Mouse (Mus musculus) lung, embryonic 15.5 days (tissue): Measurements from ENCODE around the gene G0s2. TPM values are rescaled to one million over a fixed set of nuclear protein-coding genes. Genes with fewer than 3 reads are reported as not detected.
"Not testable (repeated sequence)": the region's sequence is repeated elsewhere in the genome, so short reads cannot be mapped to it uniquely, and the experiment has no call there.

ENCODE experiments used
- ATAC-seq: fragments of 200-750 bp; cut with Nextera tagmentation; 2 replicates; pipeline ENCODE4 v1.8.0; 2017; ENCODE audit warnings: moderate number of reproducible peaks, borderline replicate concordance; ENCODE audit not compliant: low FRiP score, low TSS enrichment; ENCODE audit errors: extremely low read depth
- H3K27ac ChIP-seq: fragments of 300-500 bp; sonication (generic); 2 replicates; pipeline ENCODE4 v1.5.1; 2015; ENCODE audit warnings: moderate library complexity, mild to moderate bottlenecking, inconsistent platforms
- H3K27me3 ChIP-seq: fragments of 300-500 bp; sonication (generic); 2 replicates; pipeline ENCODE4 v1.6.1; 2015; ENCODE audit warnings: inconsistent platforms
- H3K36me3 ChIP-seq: fragments of 300-500 bp; sonication (generic); 2 replicates; pipeline ENCODE4 v1.6.1; 2015; ENCODE audit warnings: inconsistent platforms
- H3K4me1 ChIP-seq: fragments of 300-500 bp; sonication (generic); 2 replicates; pipeline ENCODE4 v1.6.1; 2015; ENCODE audit warnings: inconsistent platforms
- H3K4me2 ChIP-seq: fragments of 300-500 bp; sonication (generic); 2 replicates; pipeline ENCODE4 v1.6.1; 2015; ENCODE audit warnings: inconsistent platforms, mild to moderate bottlenecking, moderate library complexity
- H3K4me3 ChIP-seq: fragments of 300-500 bp; sonication (generic); 2 replicates; pipeline ENCODE4 v1.5.1; 2015; ENCODE audit warnings: mild to moderate bottlenecking, inconsistent platforms
- H3K9ac ChIP-seq: fragments of 300-500 bp; sonication (generic); 2 replicates; pipeline ENCODE4 v1.6.1; 2015; ENCODE audit warnings: inconsistent platforms
- H3K9me3 ChIP-seq: fragments of 300-500 bp; sonication (generic); 2 replicates; pipeline ENCODE4 v1.6.1; 2016; ENCODE audit warnings: inconsistent platforms
- WGBS: fragments of 180-500 bp; shearing (Covaris S2); methylation state at CpG from one replicate; pipeline ENCODE4 v1.1.7; 2015; 5-methylcytosine and 5-hydroxymethylcytosine counted together
- polyA plus RNA-seq: library from polyadenylated mRNA; unstranded; fragments of >200 nt; fragmentation: Nextera tagmentation; extraction: Ambion mirVana; gene quantifications from 2 replicates; pipeline ENCODE4 v1.2.1, GENCODE M21; 2015

The G0s2 gene
- polyA plus RNA-seq, 1 experiment from 2014 or later: 169 TPM

- H3K27ac ChIP-seq, H3K36me3 ChIP-seq, ATAC-seq: not testable (repeated sequence)
These were observed 12.8 kb upstream of the G0s2 start for GRCm38 (mm10) chr1:193285766-193286325.

GRCm38 (mm10) chr1:193284228-193284779 is 11.3 kb upstream of the G0s2 start:
- WGBS: 64% methylated on average over 7 of the region's 7 CpGs
- no peak for ATAC-seq
- no peak overlapping the region for H3K9ac ChIP-seq
- no peak overlapping the region for H3K4me2 ChIP-seq
- no peak overlapping the region for H3K27ac ChIP-seq
- no peaks in the 10 kb centered on the region for H3K9me3 ChIP-seq
- H3K4me1 ChIP-seq: no peaks in the 10 kb centered on the region
- no peaks in the 10 kb centered on the region for H3K36me3 ChIP-seq
- no peaks in the 10 kb centered on the region for H3K27me3 ChIP-seq
- H3K4me3 ChIP-seq: no peak overlapping the region

More at GRCm38 (mm10) chr1:193285766-193286325, 12.8 kb upstream of the G0s2 start:
- H3K4me2 ChIP-seq, H3K4me3 ChIP-seq, H3K27me3 ChIP-seq, H3K9me3 ChIP-seq, H3K4me1 ChIP-seq, H3K9ac ChIP-seq: not testable (repeated sequence)
- WGBS: 73% methylated on average over 3 of the region's 3 CpGs

- ATAC-seq: no peak
- 92% methylated on average over 2 of the region's 2 CpGs for WGBS
- Histone ChIP-seq H3K4me1 (no peaks in the 10 kb centered on the region), H3K4me2 (no peak overlapping the region), H3K27me3 (no peaks in the 10 kb centered on the region), H3K36me3 (no peaks in the 10 kb centered on the region), H3K27ac (no peak overlapping the region), H3K4me3 (no peak overlapping the region), H3K9ac (no peak overlapping the region), H3K9me3 (no peaks in the 10 kb centered on the region)
These were observed 8.3 kb upstream of the G0s2 start for GRCm38 (mm10) chr1:193281344-193281743.

GRCm38 (mm10) chr1:193279492-193279891 is 6.5 kb upstream of the G0s2 start:
- H3K4me1 ChIP-seq: no peaks in the 10 kb centered on the region
- no peaks in the 10 kb centered on the region for H3K36me3 ChIP-seq
- H3K9ac ChIP-seq: no peak overlapping the region
- no peak overlapping the region for H3K4me2 ChIP-seq
- ATAC-seq: no peak
- WGBS: 69% methylated on average over 4 of the region's 4 CpGs
- no peaks in the 10 kb centered on the region for H3K27me3 ChIP-seq
- no peak overlapping the region for H3K27ac ChIP-seq
- H3K4me3 ChIP-seq: no peak overlapping the region
- H3K9me3 ChIP-seq: no peaks in the 10 kb centered on the region

GRCm38 (mm10) chr1:193278414-193279045 is 5.5 kb upstream of the G0s2 start:
- H3K9ac ChIP-seq: no peak overlapping the region
- no peak for ATAC-seq
- H3K36me3 ChIP-seq: no peaks in the 10 kb centered on the region
- no peak overlapping the region for H3K27ac ChIP-seq
- no peak overlapping the region for H3K4me2 ChIP-seq
- H3K4me1 ChIP-seq: peaks cover under 1% of the 10 kb centered on the region; the same call in 1 of the 2 replicates
- WGBS: 49% methylated on average over 6 of the region's 6 CpGs
- H3K4me3 ChIP-seq: no peak overlapping the region
- H3K9me3 ChIP-seq: no peaks in the 10 kb centered on the region
- no peaks in the 10 kb centered on the region for H3K27me3 ChIP-seq

- Histone ChIP-seq H3K27ac (no peak overlapping the region), H3K9me3 (no peaks in the 10 kb centered on the region), H3K4me3 (no peak overlapping the region), H3K9ac (no peak overlapping the region), H3K4me1 (peaks cover 8% of the 10 kb centered on the region; the same call in 1 of the 2 replicates), H3K4me2 (no peak overlapping the region), H3K27me3 (no peaks in the 10 kb centered on the region), H3K36me3 (no peaks in the 10 kb centered on the region)
- no peak for ATAC-seq
- WGBS: 76% methylated on average over 8 of the region's 8 CpGs
These were observed 1.5 kb upstream of the G0s2 start for GRCm38 (mm10) chr1:193274407-193275071.

GRCm38 (mm10) chr1:193272137-193272915 is 691 bp downstream of the G0s2 start:
- H3K9ac ChIP-seq: peak overlapping the region; percentile 49
- ATAC-seq: peak; percentile 52
- H3K4me3 ChIP-seq: peak overlapping the region; percentile 46
- 16% methylated on average over 24 of the region's 24 CpGs for WGBS
- peaks cover 8% of the 10 kb centered on the region; the same call in 1 of the 2 replicates for H3K4me1 ChIP-seq
- no peaks in the 10 kb centered on the region for H3K9me3 ChIP-seq
- no peaks in the 10 kb centered on the region for H3K36me3 ChIP-seq
- peak overlapping the region; percentile 63 for H3K4me2 ChIP-seq
- H3K27ac ChIP-seq: peak overlapping the region; percentile 92
- H3K27me3 ChIP-seq: no peaks in the 10 kb centered on the region

GRCm38 (mm10) chr1:193270965-193271763 is 1.9 kb downstream of the G0s2 start:
- H3K4me3 ChIP-seq: peak overlapping the region; percentile 46
- ATAC-seq: no peak
- no peaks in the 10 kb centered on the region for H3K36me3 ChIP-seq
- peak overlapping the region; percentile 63 for H3K4me2 ChIP-seq
- no peaks in the 10 kb centered on the region for H3K9me3 ChIP-seq
- no peaks in the 10 kb centered on the region for H3K27me3 ChIP-seq
- peaks cover 8% of the 10 kb centered on the region; the same call in 1 of the 2 replicates for H3K4me1 ChIP-seq
- H3K9ac ChIP-seq: peak overlapping the region; percentile 49; the same call in 1 of the 2 replicates
- H3K27ac ChIP-seq: peak overlapping the region; percentile 92
- WGBS: 23% methylated on average over 6 of the region's 6 CpGs

GRCm38 (mm10) chr1:193265734-193266133 is 7.3 kb downstream of the G0s2 start:
- H3K4me3 ChIP-seq: no peak overlapping the region
- H3K4me2 ChIP-seq: no peak overlapping the region
- H3K9ac ChIP-seq: no peak overlapping the region
- H3K4me1 ChIP-seq: peaks cover 27% of the 10 kb centered on the region
- H3K27ac ChIP-seq: no peak overlapping the region
- no peaks in the 10 kb centered on the region for H3K9me3 ChIP-seq
- H3K27me3 ChIP-seq: no peaks in the 10 kb centered on the region
- no peaks in the 10 kb centered on the region for H3K36me3 ChIP-seq
- ATAC-seq: no peak

- H3K4me2 ChIP-seq: peak within 1 kb of the TSS; percentile 23; the same call in 1 of the 2 replicates
- peaks cover 27% of the 10 kb centered on the region for H3K4me1 ChIP-seq
- no peaks in the 10 kb centered on the region for H3K36me3 ChIP-seq
- H3K27me3 ChIP-seq: no peaks in the 10 kb centered on the region
- no peak within 1 kb of the TSS for H3K4me3 ChIP-seq
- WGBS: 58% methylated on average over 5 of the region's 5 CpGs
- no peak within 1 kb of the TSS for H3K9ac ChIP-seq
- peak within 1 kb of the TSS; percentile 84 for H3K27ac ChIP-seq
- no peaks in the 10 kb centered on the region for H3K9me3 ChIP-seq
- ATAC-seq: no peak
These were observed 8.9 kb downstream of the G0s2 start, which contains the start of gene Hsd11b1 for GRCm38 (mm10) chr1:193263955-193264598. Hsd11b1 (minus strand) TSS chr1:193264075.
